Mouse (Mus musculus): ENCODE measurements around the gene Gm266.

Gm266 gene

GRCm38 (mm10) chr12:111503063-111503567 is 17.5 kb upstream of the Gm266 start:
- in situ Hi-C loops (cut with MboI), result no loop called here

GRCm38 (mm10) chr12:111500725-111501124 is 15.1 kb upstream of the Gm266 start:
- in situ Hi-C loops (cut with MboI), result no loop called here

- in situ Hi-C loops (cut with MboI), result no loop called here
Observed at GRCm38 (mm10) chr12:111499617-111500016, 14.0 kb upstream of the Gm266 start.

GRCm38 (mm10) chr12:111497076-111497475 is 11.5 kb upstream of the Gm266 start:
- in situ Hi-C loops (cut with MboI), result no loop called here

GRCm38 (mm10) chr12:111494931-111495330 is 9.3 kb upstream of the Gm266 start:
- in situ Hi-C loops (cut with MboI), result no loop called here

GRCm38 (mm10) chr12:111489261-111489865 is 3.7 kb upstream of the Gm266 start:
- in situ Hi-C loops (cut with MboI), result no loop called here

- in situ Hi-C loops (cut with MboI), result no loop called here
Observed at GRCm38 (mm10) chr12:111486455-111486854, 832 bp upstream of the Gm266 start.

- in situ Hi-C loops (cut with MboI), result no loop called here
Observed at GRCm38 (mm10) chr12:111485046-111485651, 474 bp downstream of the Gm266 start.

- in situ Hi-C loops (cut with MboI), result no loop called here
Observed at GRCm38 (mm10) chr12:111479917-111480316, 5.7 kb downstream of the Gm266 start.

GRCm38 (mm10) chr12:111478924-111479323 is 6.7 kb downstream of the Gm266 start:
- in situ Hi-C loops (cut with MboI), result no loop called here

- in situ Hi-C loops (cut with MboI), result no loop called here
Observed at GRCm38 (mm10) chr12:111474893-111475643, 10.6 kb downstream of the Gm266 start.

- in situ Hi-C loops (cut with MboI), result no loop called here
Observed at GRCm38 (mm10) chr12:111474384-111474783, 11.2 kb downstream of the Gm266 start.

GRCm38 (mm10) chr12:111472886-111473285 is 12.7 kb downstream of the Gm266 start:
- in situ Hi-C loops (cut with MboI), result no loop called here

- in situ Hi-C loops (cut with MboI), result no loop called here
Observed at GRCm38 (mm10) chr12:111471721-111472120, 13.9 kb downstream of the Gm266 start.

GRCm38 (mm10) chr12:111471119-111471518 is 14.5 kb downstream of the Gm266 start:
- in situ Hi-C loops (cut with MboI), result no loop called here

- in situ Hi-C loops (cut with MboI), result no loop called here
Observed at GRCm38 (mm10) chr12:111469507-111469906, 16.1 kb downstream of the Gm266 start.

GRCm38 (mm10) chr12:111468206-111468605 is 17.4 kb downstream of the Gm266 start:
- in situ Hi-C loops (cut with MboI), result no loop called here

- in situ Hi-C loops (cut with MboI), result no loop called here
Observed at GRCm38 (mm10) chr12:111466369-111466768, 19.3 kb downstream of the Gm266 start.

GRCm38 (mm10) chr12:111463570-111463969 is 22.1 kb downstream of the Gm266 start:
- in situ Hi-C loops (cut with MboI), result no loop called here

- in situ Hi-C loops (cut with MboI), result no loop called here
Observed at GRCm38 (mm10) chr12:111457742-111458141, 27.9 kb downstream of the Gm266 start.

- in situ Hi-C loops (cut with MboI), result no loop called here
Observed at GRCm38 (mm10) chr12:111455860-111456259, 29.8 kb downstream of the Gm266 start.

- in situ Hi-C loops (cut with MboI), result no loop called here
Observed at GRCm38 (mm10) chr12:111455311-111455846, 30.2 kb downstream of the Gm266 start.
